Mouse (Mus musculus) embryonic facial prominence, embryonic 13.5 days (tissue): Measurements from ENCODE around the gene Mad2l2. TPM values are rescaled to one million over a fixed set of nuclear protein-coding genes. Genes with fewer than 3 reads are reported as not detected.
"Not testable (repeated sequence)": the region's sequence is repeated elsewhere in the genome, so short reads cannot be mapped to it uniquely, and the experiment has no call there.

ENCODE experiments used
- ATAC-seq: fragments of 200-750 bp; cut with Nextera tagmentation; 2 replicates; pipeline ENCODE4 v1.8.0; 2017; ENCODE audit warnings: low read depth; ENCODE audit not compliant: insufficient number of reproducible peaks, insufficient read depth, low FRiP score, low TSS enrichment
- H3K27ac ChIP-seq: fragments of 300-500 bp; sonication (generic); 2 replicates; pipeline ENCODE4 v1.5.1; 2015; ENCODE audit warnings: moderate library complexity, mild to moderate bottlenecking, inconsistent platforms
- H3K27me3 ChIP-seq: fragments of 300-500 bp; sonication (generic); 2 replicates; pipeline ENCODE4 v1.6.1; 2015; ENCODE audit warnings: mild to moderate bottlenecking, inconsistent platforms
- H3K36me3 ChIP-seq: fragments of 300-500 bp; sonication (generic); 2 replicates; pipeline ENCODE4 v1.6.1; 2015; ENCODE audit warnings: mild to moderate bottlenecking, inconsistent platforms
- H3K4me1 ChIP-seq: fragments of 300-500 bp; sonication (generic); 2 replicates; pipeline ENCODE4 v1.6.1; 2015; ENCODE audit warnings: inconsistent platforms
- H3K4me2 ChIP-seq: fragments of 300-500 bp; sonication (generic); 2 replicates; pipeline ENCODE4 v1.6.1; 2015; ENCODE audit warnings: moderate library complexity, mild to moderate bottlenecking, inconsistent platforms
- H3K4me3 ChIP-seq: fragments of 300-500 bp; sonication (generic); 2 replicates; pipeline ENCODE4 v1.5.1; 2015; ENCODE audit warnings: mild to moderate bottlenecking, inconsistent platforms
- H3K9ac ChIP-seq: fragments of 300-500 bp; sonication (generic); 2 replicates; pipeline ENCODE4 v1.6.1; 2015; ENCODE audit warnings: mild to moderate bottlenecking, inconsistent platforms
- H3K9me3 ChIP-seq: fragments of 300-500 bp; sonication (generic); 2 replicates; pipeline ENCODE4 v1.6.1; 2016; ENCODE audit warnings: inconsistent platforms
- WGBS: fragments of 180-500 bp; shearing (Covaris S2); methylation state at CpG from one replicate; pipeline ENCODE4 v1.1.7; 2015; ENCODE audit warnings: mixed read lengths; 5-methylcytosine and 5-hydroxymethylcytosine counted together
- microRNA-seq: library from miRNA; unstranded; fragments of <30 nt; microRNA quantifications from one replicate; pipeline ENCODE4, GENCODE M21; 2016
- polyA plus RNA-seq: library from polyadenylated mRNA; unstranded; fragments of >200 nt; fragmentation: Nextera tagmentation; extraction: Ambion mirVana; gene quantifications from 2 replicates; pipeline ENCODE4 v1.2.1, GENCODE M21; 2015

Gene Mad2l2
- polyA plus RNA-seq, 1 experiment from 2014 or later = 76.3 TPM

GRCm38 (mm10) chr4:148182363-148182762, 52.2 kb downstream of the Mad2l2 start:
- Histone ChIP-seq H3K9me3 (no peaks in the 10 kb centered on the region), H3K27ac (no peak overlapping the region), H3K36me3 (no peaks in the 10 kb centered on the region), H3K27me3 (peaks cover 70% of the 10 kb centered on the region), H3K4me1 (peaks cover 8% of the 10 kb centered on the region), H3K4me3 (no peak overlapping the region), H3K4me2 (no peak overlapping the region), H3K9ac (no peak overlapping the region)
- no peak for ATAC-seq
- 37% methylated on average over 8 of the region's 8 CpGs for whole genome bisulfite sequencing

DNA sequence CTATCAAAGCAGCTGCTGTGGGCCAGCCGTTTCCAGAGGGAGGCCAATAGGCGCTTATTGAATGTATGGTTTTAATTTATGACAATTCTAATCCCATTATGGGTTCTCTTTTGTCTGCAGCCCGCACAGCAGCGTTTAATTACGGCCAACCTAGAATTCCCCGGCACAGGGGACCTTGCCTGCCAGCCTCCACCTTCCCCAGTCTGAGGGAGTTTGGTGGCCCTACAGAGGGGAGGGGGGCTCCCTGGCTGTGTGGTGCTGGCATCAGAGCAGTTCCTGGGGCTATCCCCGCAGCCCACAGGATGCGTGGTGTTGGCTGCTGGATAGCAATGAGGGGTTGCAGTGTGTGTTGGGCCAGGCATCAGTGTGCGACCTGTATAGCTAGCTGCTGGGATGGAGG, 54.4 kb downstream of the Mad2l2 start:
- Histone ChIP-seq H3K36me3 (no peaks in the 10 kb centered on the region), H3K4me3 (no peak overlapping the region), H3K9ac (no peak overlapping the region), H3K27ac (no peak overlapping the region), H3K9me3 (no peaks in the 10 kb centered on the region), H3K27me3 (peaks cover 55% of the 10 kb centered on the region), H3K4me1 (peaks cover 8% of the 10 kb centered on the region), H3K4me2 (no peak overlapping the region)
- peak; percentile 38; the same call in 1 of the 2 replicates for ATAC-seq
- WGBS = 23% methylated on average over 9 of the region's 9 CpGs

GRCm38 (mm10) chr4:148185819-148186218, 55.6 kb downstream of the Mad2l2 start:
- H3K4me2 ChIP-seq = no peak overlapping the region
- H3K27ac ChIP-seq = no peak overlapping the region
- H3K9ac ChIP-seq = no peak overlapping the region
- 73% methylated on average over 4 of the region's 4 CpGs for WGBS
- no peak overlapping the region for H3K4me3 ChIP-seq
- no peaks in the 10 kb centered on the region for H3K9me3 ChIP-seq
- no peak for ATAC-seq
- H3K36me3 ChIP-seq = no peaks in the 10 kb centered on the region
- peaks cover 8% of the 10 kb centered on the region for H3K4me1 ChIP-seq
- peaks cover 51% of the 10 kb centered on the region for H3K27me3 ChIP-seq

GRCm38 (mm10) chr4:148188767-148189166, 58.6 kb downstream of the Mad2l2 start:
- H3K36me3 ChIP-seq, H3K4me1 ChIP-seq, H3K4me3 ChIP-seq, H3K9me3 ChIP-seq, H3K27ac ChIP-seq, H3K9ac ChIP-seq, H3K4me2 ChIP-seq, ATAC-seq: not testable (repeated sequence)
- H3K27me3 ChIP-seq = peaks cover 39% of the 10 kb centered on the region
- 89% methylated on average over 1 of the region's 1 CpGs for WGBS

- no peaks in the 10 kb centered on the region for H3K4me1 ChIP-seq
- peaks cover 12% of the 10 kb centered on the region for H3K27me3 ChIP-seq
- no peak overlapping the region for H3K9ac ChIP-seq
- H3K9me3 ChIP-seq = no peaks in the 10 kb centered on the region
- WGBS = 32% methylated on average over 11 of the region's 11 CpGs
- H3K36me3 ChIP-seq = no peaks in the 10 kb centered on the region
- ATAC-seq = no peak
- no peak overlapping the region for H3K4me2 ChIP-seq
- no peak overlapping the region for H3K27ac ChIP-seq
- H3K4me3 ChIP-seq = no peak overlapping the region
These were observed 62.6 kb downstream of the Mad2l2 start for GRCm38 (mm10) chr4:148192707-148193245.

DNA sequence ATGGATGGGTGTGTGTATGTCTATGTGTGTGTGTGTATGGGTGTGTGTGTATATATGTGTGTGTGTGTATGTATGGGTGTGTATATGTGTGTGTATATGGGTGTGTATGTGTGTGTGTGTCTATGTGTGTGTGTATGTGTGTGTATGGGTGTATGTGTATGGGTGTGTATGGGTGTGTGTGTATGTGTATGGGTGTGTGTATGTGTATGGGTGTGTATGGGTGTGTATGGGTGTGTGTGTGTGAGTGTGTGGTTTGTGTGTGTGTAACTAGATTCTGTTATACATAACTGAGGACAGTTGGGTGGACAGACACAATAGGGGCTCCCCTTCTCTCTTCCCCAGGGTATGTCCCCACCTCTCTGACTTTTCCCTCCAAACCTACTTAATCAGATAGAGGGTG, 64.2 kb downstream of the Mad2l2 start:
- Histone ChIP-seq H3K27me3 (peaks cover 22% of the 10 kb centered on the region), H3K9ac (no peak overlapping the region), H3K9me3 (no peaks in the 10 kb centered on the region), H3K4me1 (no peaks in the 10 kb centered on the region), H3K4me3 (no peak overlapping the region), H3K27ac (no peak overlapping the region), H3K36me3 (no peaks in the 10 kb centered on the region), H3K4me2 (no peak overlapping the region)
- no peak for ATAC-seq

Small RNA genes lying within 50 kb of the gene (microRNA-seq; reads per million reads assigned to microRNA genes)
- not detected for gene Mir7022

Other genes with a start within 250 kb of the Mad2l2 start
- 34.3 and 34.6 TPM in 2 replicates for gene Mfn2, start 225.7 kb upstream of the Mad2l2 start, polyA plus RNA-seq
- gene Plod1, start 193.6 kb upstream of the Mad2l2 start, polyA plus RNA-seq = 68.6 and 76.3 TPM in 2 replicates
- gene 2510039O18Rik, start 189.5 kb upstream of the Mad2l2 start, polyA plus RNA-seq = 14.3 and 17.7 TPM in 2 replicates
- 0.28 and 0.95 TPM in 2 replicates for gene Nppb, start 144.6 kb upstream of the Mad2l2 start, polyA plus RNA-seq
- 0.25 and 10.7 TPM in 2 replicates for gene Nppa, start 129.7 kb upstream of the Mad2l2 start, polyA plus RNA-seq
- 8.7 and 8.8 TPM in 2 replicates for gene Clcn6, start 91.6 kb upstream of the Mad2l2 start, polyA plus RNA-seq
- 20.8 and 22.4 TPM in 2 replicates for gene Mthfr, start 91.3 kb upstream of the Mad2l2 start, polyA plus RNA-seq
- gene Agtrap, start 42.4 kb upstream of the Mad2l2 start, polyA plus RNA-seq = 9.7 and 10.1 TPM in 2 replicates
- gene Draxin, start 314 bp downstream of the Mad2l2 start, polyA plus RNA-seq = 0.78 and 1.1 TPM in 2 replicates
- gene Fbxo6, start 21.8 kb downstream of the Mad2l2 start, polyA plus RNA-seq = 14.9 and 15.1 TPM in 2 replicates
- gene Fbxo44, start 30.1 kb downstream of the Mad2l2 start, polyA plus RNA-seq = 13.5 TPM in 2 replicates
- gene Fbxo2, start 30.2 kb downstream of the Mad2l2 start, polyA plus RNA-seq = 3.1 and 3.4 TPM in 2 replicates
- gene Disp3, start 157.6 kb downstream of the Mad2l2 start, polyA plus RNA-seq = 0.35 and 0.39 TPM in 2 replicates